Mouse (Mus musculus): ENCODE results near the gene Trpv6. TPM values are rescaled to one million over a fixed set of nuclear protein-coding genes. Genes with fewer than 3 reads are reported as not detected.

The Trpv6 gene
- polyA plus RNA-seq, 1 experiment, result 0.25 TPM

DNA sequence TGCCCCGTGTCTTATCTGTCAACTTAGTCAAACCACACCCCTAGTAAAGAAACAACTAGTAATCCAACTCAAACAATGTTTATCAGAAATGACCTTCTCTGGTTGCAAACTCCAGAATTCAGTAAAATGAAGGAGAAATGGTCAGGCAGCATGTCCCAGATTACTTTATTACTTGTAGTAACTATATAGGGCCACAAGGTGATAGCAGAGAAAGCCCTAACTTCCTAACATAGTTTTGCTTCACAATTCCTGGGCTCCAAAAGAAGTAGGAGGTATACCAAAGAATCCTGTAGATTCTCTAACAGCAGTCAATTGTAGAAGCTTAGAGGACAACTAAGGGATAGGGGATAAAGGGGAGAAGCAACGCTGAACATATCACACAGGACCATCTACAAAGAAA is 5.4 kb downstream of the Trpv6 start:
- H3ac ChIP-seq (ENCODE audit: control insufficient read depth, insufficient read length), result no peak overlapping the region
- TF ChIP-seq MAX (IDR thresholded peaks at IDR 0.05; ENCODE audit: low read depth) (no peak), E2F4 (IDR thresholded peaks at IDR 0.05; ENCODE audit: insufficient read depth) (no peak), SRF (IDR thresholded peaks at IDR 0.05; ENCODE audit: control insufficient read depth, insufficient read length, low read depth) (no peak), USF1 (IDR thresholded peaks at IDR 0.05; ENCODE audit: low read depth) (no peak), TCF3 (IDR thresholded peaks at IDR 0.05; ENCODE audit: insufficient read length, low read depth) (no peak), POLR2AphosphoS2 (IDR thresholded peaks at IDR 0.05; ENCODE audit: insufficient read length, low read depth) (no peak), CEBPB (IDR thresholded peaks at IDR 0.05; ENCODE audit: insufficient read depth, poor library complexity, severe bottlenecking) (no peak), MYOD1 (IDR thresholded peaks at IDR 0.05; ENCODE audit: control insufficient read depth in 1 of 3, insufficient read length in 2 of 3, low read depth in 2 of 3) (no peak), TCF12 (IDR thresholded peaks at IDR 0.05; ENCODE audit: insufficient read depth, poor library complexity, severe bottlenecking) (no peak), MYOG (IDR thresholded peaks at IDR 0.05; ENCODE audit: control insufficient read depth in 1 of 3, insufficient read depth in 1 of 3, insufficient read length in 2 of 3, low read depth in 2 of 3) (no peak), POLR2A (IDR thresholded peaks at IDR 0.05; ENCODE audit: insufficient read length, low read depth) (no peak), REST (IDR thresholded peaks at IDR 0.05; ENCODE audit: insufficient read depth, insufficient read length) (no peak)
- no peaks in the 10 kb centered on the region for H3K79me2 ChIP-seq (ENCODE audit: control insufficient read depth, insufficient read depth)

DNA sequence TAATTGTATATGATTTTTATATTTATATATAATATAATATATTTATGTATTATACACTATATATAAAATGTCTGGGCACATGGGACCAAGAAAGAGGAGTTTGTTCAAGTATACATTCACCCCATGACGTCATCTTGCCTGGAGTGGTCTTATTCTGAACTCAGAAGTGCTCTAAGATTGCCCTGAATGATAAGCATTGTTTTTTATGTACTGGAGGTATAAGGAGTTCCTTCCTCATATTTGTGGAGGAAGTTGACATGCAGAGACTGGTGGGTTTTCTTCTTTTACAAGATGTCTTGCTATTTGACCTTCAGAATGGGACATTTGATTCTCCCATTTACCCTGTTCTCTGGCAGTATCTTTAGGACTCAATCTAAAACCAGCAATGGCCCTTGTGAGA is 8.0 kb downstream of the Trpv6 start:
- no peak overlapping the region for H3K4me2 ChIP-seq (ENCODE audit: low read depth)

More for the DNA sequence above, 5.4 kb downstream of the Trpv6 start:
- no peaks in the 10 kb centered on the region for H3K36me3 ChIP-seq (ENCODE audit: control insufficient read depth, insufficient read depth)
- H3K4me3 ChIP-seq, result no peak overlapping the region
- no peaks in the 10 kb centered on the region for H3K27me3 ChIP-seq (ENCODE audit: control insufficient read depth, insufficient read depth, insufficient read length)
- no peak overlapping the region for H3K4me2 ChIP-seq (ENCODE audit: low read depth)

DNA sequence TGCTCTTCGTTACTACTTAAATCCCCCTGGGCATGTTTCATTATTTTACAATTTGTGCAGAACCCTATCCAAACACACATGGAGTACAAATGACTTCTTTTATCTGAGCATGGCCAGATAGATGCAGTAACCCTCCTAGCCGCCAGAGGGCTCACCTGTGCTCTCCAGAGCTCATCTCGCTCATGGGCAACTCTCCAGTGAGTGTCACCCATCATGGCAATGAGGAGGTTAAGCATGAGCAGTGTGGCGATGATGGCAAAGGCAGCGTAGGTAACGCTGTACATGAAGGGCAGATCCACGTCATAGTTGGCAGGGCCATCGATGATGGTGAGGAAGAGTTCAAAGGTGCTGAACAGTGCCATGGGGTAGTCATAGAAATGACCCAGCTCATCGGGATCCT is 13.5 kb downstream of the Trpv6 start:
- Histone ChIP-seq H3K79me2 (ENCODE audit: control insufficient read depth, insufficient read depth) (no peaks in the 10 kb centered on the region), H3K27me3 (ENCODE audit: control insufficient read depth, insufficient read depth, insufficient read length) (no peaks in the 10 kb centered on the region), H3K4me2 (ENCODE audit: low read depth) (no peak overlapping the region), H3ac (ENCODE audit: control insufficient read depth, insufficient read length) (no peak overlapping the region), H3K36me3 (ENCODE audit: control insufficient read depth, insufficient read depth) (no peaks in the 10 kb centered on the region), H3K4me3 (no peak overlapping the region)
- TF ChIP-seq E2F4 (IDR thresholded peaks at IDR 0.05; ENCODE audit: insufficient read depth) (no peak), MAX (IDR thresholded peaks at IDR 0.05; ENCODE audit: low read depth) (no peak), POLR2AphosphoS2 (IDR thresholded peaks at IDR 0.05; ENCODE audit: insufficient read length, low read depth) (peak; percentile 85)

More for the DNA sequence above, 8.0 kb downstream of the Trpv6 start:
- no peak for TF ChIP-seq POLR2AphosphoS2 (IDR thresholded peaks at IDR 0.05; ENCODE audit: insufficient read length, low read depth)
- TF ChIP-seq REST (IDR thresholded peaks at IDR 0.05; ENCODE audit: insufficient read depth, insufficient read length), result no peak
- no peak for TF ChIP-seq POLR2A (IDR thresholded peaks at IDR 0.05; ENCODE audit: insufficient read length, low read depth)
- no peak for TF ChIP-seq TCF12 (IDR thresholded peaks at IDR 0.05; ENCODE audit: insufficient read depth, poor library complexity, severe bottlenecking)
- no peak for TF ChIP-seq CEBPB (IDR thresholded peaks at IDR 0.05; ENCODE audit: insufficient read depth, poor library complexity, severe bottlenecking)
- TF ChIP-seq MAX (IDR thresholded peaks at IDR 0.05; ENCODE audit: low read depth), result no peak
- no peak for TF ChIP-seq MYOD1 (IDR thresholded peaks at IDR 0.05; ENCODE audit: control insufficient read depth in 1 of 3, insufficient read length in 2 of 3, low read depth in 2 of 3)
- TF ChIP-seq E2F4 (IDR thresholded peaks at IDR 0.05; ENCODE audit: insufficient read depth), result no peak
- no peak for TF ChIP-seq SRF (IDR thresholded peaks at IDR 0.05; ENCODE audit: control insufficient read depth, insufficient read length, low read depth)
- TF ChIP-seq MYOG (IDR thresholded peaks at IDR 0.05; ENCODE audit: control insufficient read depth in 1 of 3, insufficient read depth in 1 of 3, insufficient read length in 2 of 3, low read depth in 2 of 3), result no peak
- TF ChIP-seq USF1 (IDR thresholded peaks at IDR 0.05; ENCODE audit: low read depth), result no peak
- no peak for TF ChIP-seq TCF3 (IDR thresholded peaks at IDR 0.05; ENCODE audit: insufficient read length, low read depth)
- Histone ChIP-seq H3K36me3 (ENCODE audit: control insufficient read depth, insufficient read depth) (no peaks in the 10 kb centered on the region), H3K4me3 (no peak overlapping the region), H3K79me2 (ENCODE audit: control insufficient read depth, insufficient read depth) (no peaks in the 10 kb centered on the region), H3K27me3 (ENCODE audit: control insufficient read depth, insufficient read depth, insufficient read length) (no peaks in the 10 kb centered on the region), H3ac (ENCODE audit: control insufficient read depth, insufficient read length) (no peak overlapping the region)

DNA sequence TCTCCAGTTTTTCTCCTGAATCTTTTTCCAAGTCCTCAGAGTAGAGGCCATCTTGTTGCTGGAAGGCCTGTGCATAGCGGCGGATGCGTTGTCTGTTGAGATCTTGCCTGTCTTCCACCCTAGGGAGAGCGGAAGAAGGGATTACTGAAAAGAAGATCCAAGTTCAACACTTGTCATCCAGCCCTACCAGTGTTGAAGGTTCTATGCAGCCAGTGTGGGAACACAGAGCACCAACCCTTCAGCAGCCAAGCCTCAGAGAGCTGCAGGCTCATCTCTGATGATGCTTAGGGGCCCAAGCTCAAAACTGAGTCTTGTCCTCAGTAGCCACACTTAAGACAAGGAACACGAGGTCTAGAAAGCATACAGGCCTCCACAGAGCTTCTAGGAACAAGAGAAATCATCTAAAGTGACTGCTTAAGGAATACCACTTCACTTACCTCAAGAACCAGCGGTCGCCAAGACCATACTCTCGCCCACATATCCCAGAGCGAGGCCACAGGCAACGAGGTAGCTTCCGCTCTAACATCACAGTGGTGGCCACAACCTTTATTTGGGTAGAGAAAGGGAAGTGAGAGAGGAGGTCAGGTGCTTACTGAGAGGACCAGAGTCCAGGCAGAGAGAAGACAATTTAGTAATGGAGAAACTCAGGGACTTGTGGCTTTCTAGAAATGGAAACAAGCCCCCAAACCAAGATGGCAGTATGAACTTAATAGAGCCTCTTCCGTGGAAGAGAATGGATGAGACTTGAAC is 14.8 kb downstream of the Trpv6 start:
- TF ChIP-seq POLR2A (IDR thresholded peaks at IDR 0.05; ENCODE audit: insufficient read length, low read depth), result no peak
- no peak for TF ChIP-seq SRF (IDR thresholded peaks at IDR 0.05; ENCODE audit: control insufficient read depth, insufficient read length, low read depth)
- no peak for TF ChIP-seq REST (IDR thresholded peaks at IDR 0.05; ENCODE audit: insufficient read depth, insufficient read length)
- TF ChIP-seq CEBPB (IDR thresholded peaks at IDR 0.05; ENCODE audit: insufficient read depth, poor library complexity, severe bottlenecking), result no peak
- no peak for TF ChIP-seq MYOG (IDR thresholded peaks at IDR 0.05; ENCODE audit: control insufficient read depth in 1 of 3, insufficient read depth in 1 of 3, insufficient read length in 2 of 3, low read depth in 2 of 3)
- no peak for TF ChIP-seq POLR2AphosphoS2 (IDR thresholded peaks at IDR 0.05; ENCODE audit: insufficient read length, low read depth)
- TF ChIP-seq TCF12 (IDR thresholded peaks at IDR 0.05; ENCODE audit: insufficient read depth, poor library complexity, severe bottlenecking), result no peak
- TF ChIP-seq E2F4 (IDR thresholded peaks at IDR 0.05; ENCODE audit: insufficient read depth), result no peak
- no peak for TF ChIP-seq TCF3 (IDR thresholded peaks at IDR 0.05; ENCODE audit: insufficient read length, low read depth)
- TF ChIP-seq MYOD1 (IDR thresholded peaks at IDR 0.05; ENCODE audit: control insufficient read depth in 1 of 3, insufficient read length in 2 of 3, low read depth in 2 of 3), result no peak
- no peak for TF ChIP-seq MAX (IDR thresholded peaks at IDR 0.05; ENCODE audit: low read depth)
- TF ChIP-seq USF1 (IDR thresholded peaks at IDR 0.05; ENCODE audit: low read depth), result no peak
- Histone ChIP-seq H3K27me3 (ENCODE audit: control insufficient read depth, insufficient read depth, insufficient read length) (no peaks in the 10 kb centered on the region), H3K79me2 (ENCODE audit: control insufficient read depth, insufficient read depth) (no peaks in the 10 kb centered on the region), H3K36me3 (ENCODE audit: control insufficient read depth, insufficient read depth) (no peaks in the 10 kb centered on the region), H3ac (ENCODE audit: control insufficient read depth, insufficient read length) (no peak overlapping the region), H3K4me3 (no peak overlapping the region), H3K4me2 (ENCODE audit: low read depth) (no peak overlapping the region)

All from myocyte (in vitro differentiated cells).